Comparison of ENCODE assay signal across 8 mouse cellular contexts in the genomic region with DNA sequence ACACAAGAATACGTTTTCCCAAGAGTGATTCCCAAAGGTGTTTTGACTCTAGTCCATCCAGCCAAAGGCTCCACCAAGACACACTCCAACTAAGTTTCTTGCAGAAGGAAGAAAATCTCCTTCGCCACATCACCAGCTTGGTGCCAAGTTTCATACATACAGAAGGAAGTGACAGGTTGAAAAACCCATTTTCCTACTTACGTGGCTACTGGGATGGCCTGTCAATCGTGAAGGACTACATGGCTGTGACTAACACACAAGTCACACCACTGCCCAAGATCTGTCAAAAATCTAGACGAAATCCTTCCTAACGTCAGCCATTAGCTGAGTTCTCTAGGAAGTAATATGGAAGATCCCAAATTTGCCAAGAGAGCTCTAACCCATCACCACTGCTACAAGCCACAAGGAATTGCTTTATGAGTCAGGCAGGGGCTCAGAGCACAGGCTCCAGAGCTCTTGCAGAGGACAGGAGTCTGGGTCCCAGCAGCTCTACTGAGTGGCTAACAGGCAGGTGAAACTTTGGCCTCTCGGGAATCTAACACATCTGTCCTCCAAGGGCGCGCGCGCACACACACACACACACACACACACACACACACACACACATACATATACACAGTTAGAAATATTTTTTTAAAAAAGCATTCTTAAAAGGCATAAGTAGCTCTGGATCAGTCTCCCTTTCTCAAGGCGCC. TPM values are rescaled to one million over a fixed set of nuclear protein-coding genes. Genes with fewer than 3 reads are reported as not detected.
A peak's percentile ranks its signal among the peaks of the same experiment; 100 is the strongest.
DNase-seq lines count a peak whose midpoint lies in the region; ATAC-seq lines count a peak whose summit lies in the region.

No protein-coding gene starts in this region.

- H3K36me3 ChIP-seq in neural tube, embryonic 11.5 days (ENCODE audit: control insufficient read depth, insufficient read depth, low read length): no peaks in the 10 kb centered on the region
- H3K36me3 ChIP-seq in forebrain, embryonic 13.5 days (ENCODE audit: poor library complexity, severe bottlenecking): no peaks in the 10 kb centered on the region
- H3K36me3 ChIP-seq in stomach, embryonic 16.5 days (ENCODE audit: control insufficient read depth, insufficient read depth, low read length): no peaks in the 10 kb centered on the region

- no peak for DNase-seq in neural tube, embryonic 11.5 days (ENCODE audit: low spot score)
- DNase-seq in neural tube, embryonic 10.5 days (ENCODE audit: extremely low spot score, low spot score): no peak
- DNase-seq in liver: peak; percentile 21
- DNase-seq in ovary, postnatal 36 days (ENCODE audit: low spot score): no peak
- DNase-seq in embryo, embryonic 10 days (ENCODE audit: low spot score): no peak
- no peak for DNase-seq in thymus, postnatal 36 days

- H3K9ac ChIP-seq in neural tube, embryonic 11.5 days (ENCODE audit: low read length): no peak overlapping the region
- H3K9ac ChIP-seq in forebrain, embryonic 13.5 days: peak overlapping the region; percentile 76
- peak overlapping the region; percentile 81 for H3K9ac ChIP-seq in stomach, embryonic 16.5 days (ENCODE audit: low read length)

- 68% methylated on average over 12 of the region's 12 CpGs for WGBS in neural tube, embryonic 11.5 days
- WGBS in forebrain, embryonic 13.5 days: 77% methylated on average over 12 of the region's 12 CpGs
- 64% methylated on average over 12 of the region's 12 CpGs for WGBS in stomach, embryonic 16.5 days

- no peaks in the 10 kb centered on the region for H3K9me3 ChIP-seq in neural tube, embryonic 11.5 days (ENCODE audit: control insufficient read depth, low read length)
- no peaks in the 10 kb centered on the region for H3K9me3 ChIP-seq in forebrain, embryonic 13.5 days (replicated peaks)
- no peaks in the 10 kb centered on the region for H3K9me3 ChIP-seq in stomach, embryonic 16.5 days (replicated peaks; ENCODE audit: control insufficient read depth, low read length)

- no peak for ATAC-seq in neural tube, embryonic 11.5 days (ENCODE audit: insufficient read depth, low FRiP score, low TSS enrichment)
- no peak for ATAC-seq in forebrain, embryonic 13.5 days
- ATAC-seq in stomach, embryonic 16.5 days (ENCODE audit: insufficient read depth, low FRiP score): no peak

- no peak overlapping the region for H3K27ac ChIP-seq in neural tube, embryonic 11.5 days (ENCODE audit: low read depth, low read length)
- no peak overlapping the region for H3K27ac ChIP-seq in forebrain, embryonic 13.5 days
- no peak overlapping the region for H3K27ac ChIP-seq in stomach, embryonic 16.5 days (ENCODE audit: low read length)

- peak overlapping the region; percentile 65 for H3K4me3 ChIP-seq in neural tube, embryonic 11.5 days (ENCODE audit: low read depth, low read length)
- H3K4me3 ChIP-seq in forebrain, embryonic 13.5 days: peak overlapping the region; percentile 68
- H3K4me3 ChIP-seq in stomach, embryonic 16.5 days (replicated peaks; ENCODE audit: low read length): peak overlapping the region; percentile 70

- peaks cover 8% of the 10 kb centered on the region for H3K4me1 ChIP-seq in neural tube, embryonic 11.5 days (ENCODE audit: control insufficient read depth, insufficient read depth, low read length)
- H3K4me1 ChIP-seq in forebrain, embryonic 13.5 days: peaks cover 22% of the 10 kb centered on the region
- H3K4me1 ChIP-seq in stomach, embryonic 16.5 days (ENCODE audit: control insufficient read depth, insufficient read depth, low read length): peaks cover 17% of the 10 kb centered on the region

- H3K4me2 ChIP-seq in neural tube, embryonic 11.5 days (ENCODE audit: low read depth): peak overlapping the region; percentile 93
- H3K4me2 ChIP-seq in forebrain, embryonic 13.5 days: peak overlapping the region; percentile 96
- H3K4me2 ChIP-seq in stomach, embryonic 16.5 days (ENCODE audit: low read depth, low read length): peak overlapping the region; percentile 98

- no peaks in the 10 kb centered on the region for H3K27me3 ChIP-seq in neural tube, embryonic 11.5 days (ENCODE audit: control insufficient read depth, insufficient read depth, low read length)
- no peaks in the 10 kb centered on the region for H3K27me3 ChIP-seq in forebrain, embryonic 13.5 days
- no peaks in the 10 kb centered on the region for H3K27me3 ChIP-seq in stomach, embryonic 16.5 days (ENCODE audit: control insufficient read depth, insufficient read depth, low read length)

RNA-seq across cellular contexts. Expression of gene Snx8, which starts 1.1 kb away (rescaled TPM):
- 8.4 and 10.0 TPM in 2 replicates for polyA plus RNA-seq in neural tube, embryonic 11.5 days (2014; fragmentation: Nextera tagmentation; extraction: Ambion mirVana)
- 17.6 and 20.6 TPM in 2 replicates for polyA plus RNA-seq in forebrain, embryonic 13.5 days (2015; fragmentation: Nextera tagmentation; extraction: Ambion mirVana)
- polyA plus RNA-seq in stomach, embryonic 16.5 days (2015; fragmentation: Nextera tagmentation; extraction: Ambion mirVana): 17.9 and 19.3 TPM in 2 replicates

RNA-seq across cellular contexts. Expression of gene Eif3b, which starts 31.2 kb away (rescaled TPM):
- 195 and 198 TPM in 2 replicates for polyA plus RNA-seq in neural tube, embryonic 11.5 days (2014; fragmentation: Nextera tagmentation; extraction: Ambion mirVana)
- 84.0 and 95.0 TPM in 2 replicates for polyA plus RNA-seq in forebrain, embryonic 13.5 days (2015; fragmentation: Nextera tagmentation; extraction: Ambion mirVana)
- 64.3 and 72.7 TPM in 2 replicates for polyA plus RNA-seq in stomach, embryonic 16.5 days (2015; fragmentation: Nextera tagmentation; extraction: Ambion mirVana)

RNA-seq across cellular contexts. Expression of gene Mrm2, which starts 56.3 kb away (rescaled TPM):
- polyA plus RNA-seq in neural tube, embryonic 11.5 days (2014; fragmentation: Nextera tagmentation; extraction: Ambion mirVana): 19.2 and 20.1 TPM in 2 replicates
- polyA plus RNA-seq in forebrain, embryonic 13.5 days (2015; fragmentation: Nextera tagmentation; extraction: Ambion mirVana): 20.8 and 21.8 TPM in 2 replicates
- polyA plus RNA-seq in stomach, embryonic 16.5 days (2015; fragmentation: Nextera tagmentation; extraction: Ambion mirVana): 16.0 and 17.2 TPM in 2 replicates

RNA-seq across cellular contexts. Expression of gene Gm4869, which starts 57.5 kb away (rescaled TPM):
- polyA plus RNA-seq in neural tube, embryonic 11.5 days (2014; fragmentation: Nextera tagmentation; extraction: Ambion mirVana): not detected in 2 replicates
- polyA plus RNA-seq in forebrain, embryonic 13.5 days (2015; fragmentation: Nextera tagmentation; extraction: Ambion mirVana): not detected in 2 replicates
- polyA plus RNA-seq in stomach, embryonic 16.5 days (2015; fragmentation: Nextera tagmentation; extraction: Ambion mirVana): not detected in 2 replicates
